Mouse (Mus musculus) mammary gland, adult 2 months (tissue): Measurements from ENCODE around the gene Elac2. TPM values are rescaled to one million over a fixed set of nuclear protein-coding genes. Genes with fewer than 3 reads are reported as not detected.

Experiments used
- polyA plus RNA-seq: library from polyadenylated mRNA; depleted of rRNA; stranded (reverse); fragments of >200 nt; gene quantifications from 2 replicates; pipeline ENCODE4 v1.2.3, GENCODE M21; 2012; ENCODE audit warnings: low replicate concordance; rRNA removed

Gene Elac2
- 19.7 and 22.8 TPM in 2 replicates for polyA plus RNA-seq

GRCm38 (mm10) chr11:64978720-64979488, at the start of gene Elac2:
Elac2 (plus strand) TSS chr11:64979038.

Other genes starting within 250 kb of the Elac2 start
- gene 1700086D15Rik, start 180.9 kb downstream of the Elac2 start, polyA plus RNA-seq, result not detected in 2 replicates
- 1.6 and 2.6 TPM in 2 replicates for gene Arhgap44, start 183.9 kb downstream of the Elac2 start, polyA plus RNA-seq